Mouse (Mus musculus) adrenal gland, adult 10 weeks (tissue): ENCODE measurements around the gene 2700049A03Rik. TPM values are rescaled to one million over a fixed set of nuclear protein-coding genes. Genes with fewer than 3 reads are reported as not detected.

Source experiments
- polyA plus RNA-seq: library from polyadenylated mRNA; stranded (reverse); fragments of 350-450 nt; fragmentation: Illumina TruSeq; extraction: RNeasy Lipid Tissue Mini Kit (QIAGEN cat#74804); gene quantifications from one replicate; pipeline ENCODE4 v1.2.3, GENCODE M21; 2014; ENCODE audit warnings: low read depth, low replicate concordance

Gene 2700049A03Rik
- polyA plus RNA-seq, result 18.7 TPM

GRCm38 (mm10) chr12:71136130-71136973 is at the start of gene 2700049A03Rik, which contains the start of gene Timm9:
Gene 2700049A03Rik, plus strand, starts transcription at chr12:71136848.
Gene Timm9, minus strand, starts transcription at chr12:71136684.

GRCm38 (mm10) chr12:71111331-71111730 is 25.3 kb upstream of the 2700049A03Rik start, which contains the start of gene Tomm20l:
Gene Tomm20l, plus strand, starts transcription at chr12:71111428.

Other genes starting within 250 kb of the 2700049A03Rik start
- gene Actr10, start 199.0 kb upstream of the 2700049A03Rik start, polyA plus RNA-seq, result 284 TPM
- 1,228 TPM for gene Psma3, start 162.2 kb upstream of the 2700049A03Rik start, polyA plus RNA-seq
- 38.5 TPM for gene Arid4a, start 120.9 kb upstream of the 2700049A03Rik start, polyA plus RNA-seq
- gene Tomm20l, start 25.4 kb upstream of the 2700049A03Rik start, polyA plus RNA-seq, result 1.5 TPM
- 99.3 TPM for gene Timm9, start 164 bp upstream of the 2700049A03Rik start, polyA plus RNA-seq
- gene Dact1, start 173.0 kb downstream of the 2700049A03Rik start, polyA plus RNA-seq, result 14.0 TPM